Mouse (Mus musculus) liver, embryonic 15.5 days (tissue): ENCODE measurements around the gene Sfswap. TPM values are rescaled to one million over a fixed set of nuclear protein-coding genes. Genes with fewer than 3 reads are reported as not detected.
A peak's percentile ranks its signal among the peaks of the same experiment; 100 is the strongest.
"Not testable (repeated sequence)": the region's sequence is repeated elsewhere in the genome, so short reads cannot be mapped to it uniquely, and the experiment has no call there.

Source experiments
- ATAC-seq: fragments of 200-750 bp; cut with Nextera tagmentation; 2 replicates; pipeline ENCODE4 v1.8.0; 2017; ENCODE audit warnings: moderate number of reproducible peaks, mild to moderate bottlenecking, moderate library complexity; ENCODE audit not compliant: insufficient read depth
- H3K27ac ChIP-seq: fragments of 300-500 bp; sonication (generic); replicated peaks from 2 replicates; pipeline ENCODE4 v1.5.1; 2015; ENCODE audit warnings: mild to moderate bottlenecking, inconsistent platforms
- H3K27me3 ChIP-seq: fragments of 300-500 bp; sonication (generic); 2 replicates; pipeline ENCODE4 v1.6.1; 2015; ENCODE audit warnings: mild to moderate bottlenecking, inconsistent platforms
- H3K36me3 ChIP-seq: fragments of 300-500 bp; sonication (generic); replicated peaks from 2 replicates; pipeline ENCODE4 v1.6.1; 2015; ENCODE audit warnings: moderate library complexity, mild to moderate bottlenecking, inconsistent platforms
- H3K4me1 ChIP-seq: fragments of 300-500 bp; sonication (generic); replicated peaks from 2 replicates; pipeline ENCODE4 v1.6.1; 2015; ENCODE audit warnings: inconsistent platforms
- H3K4me2 ChIP-seq: fragments of 300-500 bp; sonication (generic); 2 replicates; pipeline ENCODE4 v1.6.1; 2015; ENCODE audit warnings: moderate library complexity, mild to moderate bottlenecking, inconsistent platforms
- H3K4me3 ChIP-seq: fragments of 300-500 bp; sonication (generic); replicated peaks from 2 replicates; pipeline ENCODE4 v1.5.1; 2015; ENCODE audit warnings: mild to moderate bottlenecking, inconsistent platforms
- H3K9ac ChIP-seq: fragments of 300-500 bp; sonication (generic); 2 replicates; pipeline ENCODE4 v1.6.1; 2015; ENCODE audit warnings: moderate library complexity, mild to moderate bottlenecking, inconsistent platforms
- H3K9me3 ChIP-seq: fragments of 300-500 bp; sonication (generic); replicated peaks from 2 replicates; pipeline ENCODE4 v1.6.1; 2016; ENCODE audit warnings: inconsistent platforms
- WGBS: fragments of 180-500 bp; shearing (Covaris S2); methylation state at CpG from one replicate; pipeline ENCODE4 v1.1.7; 2015; ENCODE audit warnings: mixed read lengths; ENCODE audit not compliant: insufficient replicate concordance; 5-methylcytosine and 5-hydroxymethylcytosine counted together
- polyA plus RNA-seq: library from polyadenylated mRNA; unstranded; fragments of >200 nt; fragmentation: Nextera tagmentation; extraction: Ambion mirVana; gene quantifications from 2 replicates; pipeline ENCODE4 v1.2.1, GENCODE M21; 2015

The Sfswap gene
- polyA plus RNA-seq, result 14.7 and 16.9 TPM in 2 replicates

- Histone ChIP-seq H3K4me1 (peaks cover 24% of the 10 kb centered on the region), H3K27ac (peak within 1 kb of the TSS; percentile 86), H3K4me2 (peak within 1 kb of the TSS; percentile 93), H3K4me3 (peak within 1 kb of the TSS; percentile 99), H3K36me3 (peaks cover 28% of the 10 kb centered on the region), H3K27me3 (peaks cover 22% of the 10 kb centered on the region), H3K9ac (peak within 1 kb of the TSS; percentile 90), H3K9me3 (no peaks in the 10 kb centered on the region)
- peak; percentile 72 for ATAC-seq
- under 1% methylated on average over 66 of the region's 66 CpGs for WGBS
Observed at GRCm38 (mm10) chr5:129500722-129501634, at the start of gene Sfswap. Gene Sfswap, plus strand, starts transcription at chr5:129501221.

- no peak overlapping the region for H3K4me3 ChIP-seq
- no peaks in the 10 kb centered on the region for H3K36me3 ChIP-seq
- no peak for ATAC-seq
- no peaks in the 10 kb centered on the region for H3K9me3 ChIP-seq
- H3K27ac ChIP-seq, result no peak overlapping the region
- H3K4me2 ChIP-seq, result no peak overlapping the region
- no peaks in the 10 kb centered on the region for H3K4me1 ChIP-seq
- WGBS, result 44% methylated on average over 3 of the region's 3 CpGs
- H3K27me3 ChIP-seq, result no peaks in the 10 kb centered on the region
- no peak overlapping the region for H3K9ac ChIP-seq
Observed at GRCm38 (mm10) chr5:129452561-129452960, 48.5 kb upstream of the Sfswap start.

GRCm38 (mm10) chr5:129454802-129455528, 46.1 kb upstream of the Sfswap start:
- no peak overlapping the region for H3K9ac ChIP-seq
- H3K27ac ChIP-seq, result no peak overlapping the region
- H3K36me3 ChIP-seq, result no peaks in the 10 kb centered on the region
- ATAC-seq, result peak; percentile 61
- no peaks in the 10 kb centered on the region for H3K9me3 ChIP-seq
- no peaks in the 10 kb centered on the region for H3K27me3 ChIP-seq
- H3K4me3 ChIP-seq, result no peak overlapping the region
- H3K4me1 ChIP-seq, result no peaks in the 10 kb centered on the region
- WGBS, result 17% methylated on average over 13 of the region's 13 CpGs
- H3K4me2 ChIP-seq, result peak overlapping the region; percentile 10

GRCm38 (mm10) chr5:129455529-129455896, 45.5 kb upstream of the Sfswap start:
- no peak overlapping the region for H3K4me3 ChIP-seq

GRCm38 (mm10) chr5:129456579-129457140, 44.4 kb upstream of the Sfswap start:
- Histone ChIP-seq H3K4me3 (no peak overlapping the region), H3K4me2 (no peak overlapping the region), H3K36me3 (no peaks in the 10 kb centered on the region), H3K4me1 (no peaks in the 10 kb centered on the region), H3K27me3 (no peaks in the 10 kb centered on the region), H3K27ac (no peak overlapping the region), H3K9me3 (no peaks in the 10 kb centered on the region), H3K9ac (no peak overlapping the region)
- 25% methylated on average over 9 of the region's 9 CpGs for WGBS
- no peak for ATAC-seq

More at GRCm38 (mm10) chr5:129455529-129455896, 45.5 kb upstream of the Sfswap start:
- H3K27ac ChIP-seq, result no peak overlapping the region
- ATAC-seq, result peak; percentile 25; the same call in 1 of the 2 replicates
- H3K27me3 ChIP-seq, result no peaks in the 10 kb centered on the region
- 0 out of 2 replicates have a peak overlapping the region, but pooled peaks have one; percentile 10 for H3K4me2 ChIP-seq
- H3K9me3 ChIP-seq, result no peaks in the 10 kb centered on the region
- no peaks in the 10 kb centered on the region for H3K36me3 ChIP-seq
- WGBS, result 24% methylated on average over 2 of the region's 2 CpGs
- no peak overlapping the region for H3K9ac ChIP-seq
- no peaks in the 10 kb centered on the region for H3K4me1 ChIP-seq

GRCm38 (mm10) chr5:129458109-129458508, 42.9 kb upstream of the Sfswap start:
- WGBS, result 47% methylated on average over 7 of the region's 7 CpGs
- H3K9ac ChIP-seq, result no peak overlapping the region
- no peak for ATAC-seq
- no peaks in the 10 kb centered on the region for H3K36me3 ChIP-seq
- no peak overlapping the region for H3K4me2 ChIP-seq
- no peaks in the 10 kb centered on the region for H3K9me3 ChIP-seq
- H3K27ac ChIP-seq, result no peak overlapping the region
- H3K4me1 ChIP-seq, result no peaks in the 10 kb centered on the region
- H3K27me3 ChIP-seq, result no peaks in the 10 kb centered on the region
- no peak overlapping the region for H3K4me3 ChIP-seq

- no peak overlapping the region for H3K4me2 ChIP-seq
- H3K4me1 ChIP-seq, result no peaks in the 10 kb centered on the region
- H3K9me3 ChIP-seq, result no peaks in the 10 kb centered on the region
- no peaks in the 10 kb centered on the region for H3K36me3 ChIP-seq
- 56% methylated on average over 3 of the region's 3 CpGs for WGBS
- H3K27ac ChIP-seq, result no peak overlapping the region
- ATAC-seq, result no peak
- no peak overlapping the region for H3K4me3 ChIP-seq
- H3K9ac ChIP-seq, result no peak overlapping the region
- H3K27me3 ChIP-seq, result no peaks in the 10 kb centered on the region
Observed at GRCm38 (mm10) chr5:129458541-129458940, 42.5 kb upstream of the Sfswap start.

GRCm38 (mm10) chr5:129460798-129461476, 40.1 kb upstream of the Sfswap start:
- Histone ChIP-seq H3K36me3 (no peaks in the 10 kb centered on the region), H3K4me3 (no peak overlapping the region), H3K27ac (no peak overlapping the region), H3K4me2 (no peak overlapping the region), H3K4me1 (no peaks in the 10 kb centered on the region), H3K27me3 (no peaks in the 10 kb centered on the region), H3K9ac (no peak overlapping the region), H3K9me3 (no peaks in the 10 kb centered on the region)
- ATAC-seq, result no peak
- 63% methylated on average over 11 of the region's 11 CpGs for WGBS

- not testable (repeated sequence) for H3K27me3 ChIP-seq, H3K36me3 ChIP-seq, ATAC-seq, H3K9ac ChIP-seq, H3K9me3 ChIP-seq, H3K27ac ChIP-seq, H3K4me3 ChIP-seq, H3K4me1 ChIP-seq, H3K4me2 ChIP-seq
- 16% methylated on average over 9 of the region's 9 CpGs for WGBS
Observed at GRCm38 (mm10) chr5:129463648-129464047, 37.4 kb upstream of the Sfswap start.

GRCm38 (mm10) chr5:129465788-129466187, 35.2 kb upstream of the Sfswap start:
- H3K4me1 ChIP-seq, result no peaks in the 10 kb centered on the region
- no peak overlapping the region for H3K9ac ChIP-seq
- H3K27me3 ChIP-seq, result no peaks in the 10 kb centered on the region
- no peaks in the 10 kb centered on the region for H3K9me3 ChIP-seq
- H3K36me3 ChIP-seq, result no peaks in the 10 kb centered on the region
- no peak overlapping the region for H3K27ac ChIP-seq
- no peak for ATAC-seq
- H3K4me3 ChIP-seq, result no peak overlapping the region
- 69% methylated on average over 2 of the region's 2 CpGs for WGBS
- no peak overlapping the region for H3K4me2 ChIP-seq
